In the genomic region with DNA sequence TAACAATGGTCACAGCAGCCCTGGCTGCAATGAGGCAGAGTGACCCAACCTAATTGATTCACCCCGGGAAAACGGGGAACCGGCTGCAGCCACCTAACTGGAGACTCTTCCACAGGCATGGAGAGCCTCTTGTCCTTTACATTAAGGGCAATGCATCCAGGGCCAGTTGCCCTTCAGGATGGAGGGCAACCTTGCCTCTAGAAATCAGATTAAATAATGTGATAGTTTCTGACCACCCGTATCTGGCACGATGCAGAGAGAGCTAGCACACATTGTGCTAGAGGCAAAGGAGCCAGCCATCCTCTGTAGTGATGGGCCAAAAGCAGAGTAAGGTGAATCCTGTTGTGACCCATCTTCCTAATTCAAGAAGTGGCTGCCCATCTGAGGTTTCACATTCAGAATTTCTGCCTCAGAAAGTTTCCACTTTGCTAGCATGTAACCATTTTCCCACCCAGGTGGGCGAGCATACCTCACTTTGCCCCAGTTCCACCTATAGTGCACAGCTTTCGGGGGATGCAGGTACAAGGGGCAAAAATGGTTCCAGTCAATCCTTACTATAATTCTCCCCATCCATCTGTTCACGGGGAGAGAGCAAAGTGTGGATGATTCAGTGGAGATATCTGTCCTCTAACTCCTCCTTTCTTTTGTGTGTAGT, we compare ENCODE assay signal across 8 mouse cellular contexts. TPM values are rescaled to one million over a fixed set of nuclear protein-coding genes. Genes with fewer than 3 reads are reported as not detected.
A peak's percentile ranks its signal among the peaks of the same experiment; 100 is the strongest.
DNase-seq lines count a peak whose midpoint lies in the region; ATAC-seq and TF ChIP-seq lines count a peak whose summit lies in the region.

No protein-coding gene starts in this region.

- H3K27ac ChIP-seq in CH12.LX (ENCODE audit: insufficient read depth, low read depth) = no peak overlapping the region
- H3K27ac ChIP-seq in forebrain, embryonic 13.5 days = peak overlapping the region; percentile 92; the same call in 1 of the 2 replicates
- no peak overlapping the region for H3K27ac ChIP-seq in liver, postnatal 0 days (ENCODE audit: low read depth)

- H3K4me3 ChIP-seq in CH12.LX (replicated peaks in 1 of 3; ENCODE audit: low read depth in 2 of 3, low read length in 2 of 3, poor library complexity in 1 of 3) = peak overlapping the region; percentile 53 to 75 (median 68)
- peak overlapping the region; percentile 84 for H3K4me3 ChIP-seq in forebrain, embryonic 13.5 days
- H3K4me3 ChIP-seq in liver, postnatal 0 days (ENCODE audit: low read depth, low read length) = peak overlapping the region; percentile 68

- peaks cover 10 to 45% of the 10 kb centered on the region in 2 experiments for H3K4me1 ChIP-seq in CH12.LX (ENCODE audit: control insufficient read depth in 1 of 2, insufficient read depth in 2 of 2)
- H3K4me1 ChIP-seq in forebrain, embryonic 13.5 days = peaks cover 25% of the 10 kb centered on the region
- H3K4me1 ChIP-seq in liver, postnatal 0 days (ENCODE audit: insufficient read depth) = peaks cover 7% of the 10 kb centered on the region

- H3K9ac ChIP-seq in CH12.LX (ENCODE audit: insufficient read depth, low read depth) = no peak overlapping the region; the same call in 1 of the 2 replicates
- H3K9ac ChIP-seq in forebrain, embryonic 13.5 days = peak overlapping the region; percentile 87
- peak overlapping the region; percentile 69 for H3K9ac ChIP-seq in liver, postnatal 0 days (replicated peaks)

- H3K36me3 ChIP-seq in CH12.LX (replicated peaks in 1 of 2; ENCODE audit: control insufficient read depth in 1 of 2, insufficient read depth in 1 of 2, low read length in 1 of 2) = no peaks in the 10 kb centered on the region
- no peaks in the 10 kb centered on the region for H3K36me3 ChIP-seq in forebrain, embryonic 13.5 days (ENCODE audit: poor library complexity, severe bottlenecking)
- H3K36me3 ChIP-seq in liver, postnatal 0 days (replicated peaks; ENCODE audit: insufficient read depth, low read length) = no peaks in the 10 kb centered on the region

- H3K4me2 ChIP-seq in CH12.LX (ENCODE audit: insufficient read depth, low read depth, poor library complexity, severe bottlenecking) = peak overlapping the region; percentile 90
- peak overlapping the region; percentile 91 for H3K4me2 ChIP-seq in forebrain, embryonic 13.5 days
- H3K4me2 ChIP-seq in liver, postnatal 0 days (ENCODE audit: low read depth, low read length) = peak overlapping the region; percentile 98

- intact Hi-C loops in gastrocnemius, postnatal 14 days (cut with DNase I; ENCODE audit: low total_unique reads) = no loop called here

- TF ChIP-seq EP300 in CH12.LX (IDR thresholded peaks at IDR 0.05; ENCODE audit: low read length) = no peak
- TF ChIP-seq EP300 in liver, postnatal 0 days (IDR thresholded peaks at IDR 0.05; ENCODE audit: low read depth) = no peak

- in situ Hi-C loops in CH12.LX (cut with MboI; ENCODE audit: low pct_ligation_motif_present, low pct_unique_long_range_greater_than_20kb, low sequenced_read_pairs) = no loop called here

- ATAC-seq in cerebellum, adult (ENCODE audit: insufficient number of reproducible peaks, low FRiP score, low TSS enrichment) = no peak
- ATAC-seq in forebrain, embryonic 13.5 days = no peak
- no peak for ATAC-seq in liver, postnatal 0 days

- no peaks in the 10 kb centered on the region for H3K79me2 ChIP-seq in CH12.LX (replicated peaks; ENCODE audit: control insufficient read depth, extremely low read depth, insufficient read depth, poor library complexity, severe bottlenecking)

- TF ChIP-seq CTCF in CH12.LX (conservative IDR thresholded peaks at IDR 0.05 in 1 of 2, IDR thresholded peaks at IDR 0.05 in 1 of 2; ENCODE audit: low read depth in 2 of 2, low read length in 2 of 2) = no peak
- TF ChIP-seq CTCF in liver, postnatal 0 days (IDR thresholded peaks at IDR 0.05; ENCODE audit: low read depth) = no peak

- no peak for TF ChIP-seq POLR2A in CH12.LX (IDR thresholded peaks at IDR 0.05; ENCODE audit: low read depth, low read length)

- DNase-seq in cerebellum, postnatal 36 days = peak; percentile 15 to 28
- DNase-seq in CH12.LX (ENCODE audit: extremely low read depth) = no peak
- DNase-seq in liver, postnatal 0 days = peak; percentile 7
- DNase-seq in frontal cortex, adult 2 months (ENCODE audit: extremely low spot score in 1 of 2, low spot score in 1 of 2) = no peak
- no peak for DNase-seq in layer of hippocampus, adult 9-10 months (ENCODE audit: low spot score)
- no peak for DNase-seq in gastrocnemius, postnatal 14 days

- 22% methylated on average over 8 of the region's 8 CpGs for WGBS in forebrain, embryonic 13.5 days
- 59% methylated on average over 8 of the region's 8 CpGs for WGBS in liver, postnatal 0 days (ENCODE audit: insufficient replicate concordance)

- TF ChIP-seq RAD21 in CH12.LX (IDR thresholded peaks at IDR 0.05; ENCODE audit: low read depth, low read length) = no peak

- H3K9me3 ChIP-seq in CH12.LX (replicated peaks; ENCODE audit: low read length) = no peaks in the 10 kb centered on the region
- H3K9me3 ChIP-seq in forebrain, embryonic 13.5 days (replicated peaks) = no peaks in the 10 kb centered on the region
- no peaks in the 10 kb centered on the region for H3K9me3 ChIP-seq in liver, postnatal 0 days (ENCODE audit: low read length)

- dilution Hi-C loops in CH12.LX (cut with MboI; ENCODE audit: extremely low pct_ligation_motif_present, extremely low pct_unique_long_range_greater_than_20kb, low sequenced_read_pairs) = no loop called here

- peaks cover 18% of the 10 kb centered on the region for H3K27me3 ChIP-seq in CH12.LX (replicated peaks)
- H3K27me3 ChIP-seq in forebrain, embryonic 13.5 days = no peaks in the 10 kb centered on the region
- no peaks in the 10 kb centered on the region for H3K27me3 ChIP-seq in liver, postnatal 0 days (ENCODE audit: insufficient read depth, low read length)

TF ChIP-seq in CH12.LX, 34 proteins besides CTCF, POLR2A, EP300 and RAD21:
- TF ChIP-seq MAX (IDR thresholded peaks at IDR 0.05; ENCODE audit: low read length) = no peak
- TF ChIP-seq MAZ (IDR thresholded peaks at IDR 0.05; ENCODE audit: low read depth, low read length) = no peak
- TF ChIP-seq PAX5 (IDR thresholded peaks at IDR 0.05; ENCODE audit: low read length) = no peak
- no peak for TF ChIP-seq MEF2A (IDR thresholded peaks at IDR 0.05; ENCODE audit: borderline replicate concordance, low read depth, low read length)
- no peak for TF ChIP-seq ZNF384 (IDR thresholded peaks at IDR 0.05; ENCODE audit: low read depth, low read length)
- no peak for TF ChIP-seq HCFC1 (IDR thresholded peaks at IDR 0.05; ENCODE audit: low read depth, low read length)
- TF ChIP-seq CHD1 (IDR thresholded peaks at IDR 0.05; ENCODE audit: low read depth, low read length) = no peak
- TF ChIP-seq USF1 (IDR thresholded peaks at IDR 0.05; ENCODE audit: low read depth, low read length) = no peak
- TF ChIP-seq SMC3 (IDR thresholded peaks at IDR 0.05; ENCODE audit: low read depth, low read length) = no peak
- no peak for TF ChIP-seq MAFK (IDR thresholded peaks at IDR 0.05; ENCODE audit: insufficient replicate concordance, low read length)
- no peak for TF ChIP-seq GABPA (IDR thresholded peaks at IDR 0.05; ENCODE audit: insufficient replicate concordance, low read depth, low read length)
- TF ChIP-seq MXI1 (IDR thresholded peaks at IDR 0.05; ENCODE audit: low read depth, low read length) = no peak
- no peak for TF ChIP-seq CHD2 (IDR thresholded peaks at IDR 0.05; ENCODE audit: low read length)

RNA-seq across cellular contexts. Expression of gene Tmtc4, which starts 1.9 kb away (rescaled TPM):
- 2.8 and 3.3 TPM in 2 replicates for total RNA-seq in CH12.LX (2012; rRNA removed)
- 2.7 and 3.0 TPM in 2 replicates for total RNA-seq in CH12.LX (2014; rRNA removed)
- 1.1 and 1.4 TPM in 2 replicates for polyA plus RNA-seq in CH12.LX (2012; ENCODE audit: insufficient read length, low read depth)
- 32.4 and 39.9 TPM in 2 replicates for polyA plus RNA-seq in forebrain, embryonic 13.5 days (2015; fragmentation: Nextera tagmentation; extraction: Ambion mirVana)
- 1.5 and 1.8 TPM in 2 replicates for polyA plus RNA-seq in liver, postnatal 0 days (2015; fragmentation: Nextera tagmentation; extraction: Ambion mirVana)
- 17.0 and 18.8 TPM in 2 replicates for polyA plus RNA-seq in frontal cortex, adult 2 months (2012; rRNA removed)
- 1 to 10 TPM; 5.7 to 6.7 TPM for total RNA-seq in gastrocnemius, postnatal 14 days (2021)

Comparison
In these comparisons a context has a peak if more than half of its experiments do, and no peak if none do; other contexts are left out.
1. DNase-seq: peak in cerebellum, postnatal 36 days (2 of 2) and liver, postnatal 0 days (single experiment); none in CH12.LX (single experiment), frontal cortex, adult 2 months (0 of 2), layer of hippocampus, adult 9-10 months (single experiment) and gastrocnemius, postnatal 14 days (single experiment).
2. Peak in every context shown above with its lines, with median percentiles within 50 percentile points of each other: H3K4me2 ChIP-seq and H3K4me3 ChIP-seq.